Mouse (Mus musculus): ENCODE results near the gene Rybp. TPM values are rescaled to one million over a fixed set of nuclear protein-coding genes. Genes with fewer than 3 reads are reported as not detected.
A peak's percentile ranks its signal among the peaks of the same experiment; 100 is the strongest.

The Rybp gene
- polyA plus RNA-seq, 1 experiment from 2014 or later: 4.6 TPM

DNA sequence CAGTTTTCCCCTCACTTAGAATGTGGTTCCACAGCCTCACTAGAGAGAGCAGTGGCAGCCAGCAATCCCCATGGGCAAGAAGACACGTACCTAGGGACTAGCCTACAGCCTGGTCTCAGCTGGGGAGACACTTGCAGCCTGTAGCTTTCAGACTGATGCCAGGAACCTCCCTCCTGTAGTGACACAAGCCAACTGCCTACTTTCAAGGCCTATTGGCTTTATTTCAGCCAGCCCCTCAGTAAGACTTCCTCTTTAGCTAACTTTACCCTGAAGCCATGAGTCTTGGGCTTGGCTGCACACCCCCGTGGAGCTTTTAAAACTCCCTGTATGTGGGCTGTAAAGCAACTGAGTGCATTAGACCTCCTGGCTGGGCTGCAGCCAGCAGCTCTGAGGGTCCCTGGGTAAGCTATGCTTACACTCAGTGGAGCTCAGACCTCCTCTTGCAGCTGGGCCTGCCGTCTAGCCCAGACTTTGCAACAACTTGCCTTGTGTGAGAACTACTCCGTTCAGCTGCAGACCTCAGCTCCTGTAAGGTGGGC is 94.5 kb downstream of the Rybp start:
- 48% methylated on average over 4 of the region's 4 CpGs for WGBS (ENCODE audit: insufficient replicate concordance)
- ATAC-seq (ENCODE audit: low read depth): no peak
- Histone ChIP-seq H3K4me3 (ENCODE audit: low read depth, low read length) (no peak overlapping the region), H3K9me3 (replicated peaks; ENCODE audit: control insufficient read depth, low read length) (no peaks in the 10 kb centered on the region), H3K9ac (ENCODE audit: low read depth, low read length) (no peak overlapping the region), H3K27ac (ENCODE audit: low read length) (no peak overlapping the region), H3K4me1 (ENCODE audit: control insufficient read depth, low read depth, low read length) (peaks cover 15% of the 10 kb centered on the region), H3K4me2 (ENCODE audit: low read depth, low read length) (no peak overlapping the region), H3K36me3 (ENCODE audit: control insufficient read depth, insufficient read depth) (no peaks in the 10 kb centered on the region), H3K27me3 (ENCODE audit: control insufficient read depth, insufficient read depth, low read depth, low read length) (no peaks in the 10 kb centered on the region)

DNA sequence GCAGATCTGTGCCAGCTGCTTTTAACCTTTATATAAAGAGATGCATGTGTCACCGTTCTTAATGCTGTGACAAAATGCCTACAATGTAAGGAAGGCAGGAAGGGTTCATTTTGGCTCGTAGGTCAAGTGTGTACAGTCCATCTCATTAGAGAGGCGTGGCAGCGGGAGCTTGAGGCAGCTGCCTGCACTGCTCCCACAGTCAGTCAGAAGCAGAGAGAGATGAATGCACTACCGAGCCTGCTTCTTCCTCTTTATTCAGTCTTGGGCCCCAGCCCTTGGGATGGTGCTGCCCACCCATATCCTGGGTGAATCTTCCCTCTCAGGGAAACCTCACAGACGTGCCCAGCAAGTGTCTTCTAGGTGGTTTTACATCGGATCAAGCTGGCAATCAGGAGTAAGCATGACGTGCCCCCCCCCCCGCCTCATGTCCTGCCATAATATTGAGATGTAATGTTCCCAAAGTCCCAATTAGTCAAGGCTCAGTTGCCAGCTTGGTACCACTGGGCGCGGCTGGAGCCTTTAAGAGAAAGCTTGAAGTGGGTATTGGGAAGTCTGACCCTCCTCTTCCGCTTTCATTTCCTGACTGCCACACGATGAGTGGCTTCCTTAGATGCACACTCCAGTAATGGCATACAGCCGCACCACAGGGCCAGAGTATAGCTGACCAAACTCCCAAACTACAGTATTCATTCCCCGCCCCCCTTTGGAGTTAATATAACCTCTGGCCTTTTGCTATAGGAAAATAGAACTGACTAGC is 96.3 kb downstream of the Rybp start:
- Histone ChIP-seq H3K27ac (ENCODE audit: low read length) (no peak overlapping the region), H3K4me2 (ENCODE audit: low read depth, low read length) (no peak overlapping the region), H3K4me3 (ENCODE audit: low read depth, low read length) (no peak overlapping the region), H3K4me1 (ENCODE audit: control insufficient read depth, low read depth, low read length) (peaks cover 13% of the 10 kb centered on the region), H3K9me3 (replicated peaks; ENCODE audit: control insufficient read depth, low read length) (no peaks in the 10 kb centered on the region), H3K27me3 (ENCODE audit: control insufficient read depth, insufficient read depth, low read depth, low read length) (no peaks in the 10 kb centered on the region), H3K36me3 (ENCODE audit: control insufficient read depth, insufficient read depth) (no peaks in the 10 kb centered on the region), H3K9ac (ENCODE audit: low read depth, low read length) (no peak overlapping the region)
- no peak for ATAC-seq (ENCODE audit: low read depth)
- WGBS (ENCODE audit: insufficient replicate concordance): 54% methylated on average over 15 of the region's 15 CpGs

DNA sequence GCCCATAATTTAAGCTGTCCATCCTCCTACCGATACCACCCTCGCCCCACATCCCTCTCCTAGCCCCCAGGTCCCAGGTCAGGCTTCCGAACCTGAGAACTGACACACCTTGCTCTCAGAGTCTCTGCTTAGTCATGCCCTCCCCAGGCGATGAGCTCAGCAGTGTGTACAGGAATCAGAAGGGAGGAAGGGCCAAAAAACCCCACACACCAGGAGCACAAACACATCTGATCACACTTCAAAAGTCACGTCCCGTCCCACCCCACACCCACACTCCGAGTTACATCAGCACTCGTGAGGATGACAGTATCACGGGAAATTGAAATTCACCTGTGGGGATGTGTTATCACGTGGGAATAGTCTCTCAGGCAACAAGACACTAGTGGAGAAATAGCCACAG is 97.0 kb downstream of the Rybp start:
- Histone ChIP-seq H3K4me3 (ENCODE audit: low read depth, low read length) (no peak overlapping the region), H3K4me1 (ENCODE audit: control insufficient read depth, low read depth, low read length) (peaks cover 6% of the 10 kb centered on the region), H3K36me3 (ENCODE audit: control insufficient read depth, insufficient read depth) (no peaks in the 10 kb centered on the region), H3K27ac (ENCODE audit: low read length) (no peak overlapping the region), H3K27me3 (ENCODE audit: control insufficient read depth, insufficient read depth, low read depth, low read length) (no peaks in the 10 kb centered on the region), H3K9me3 (replicated peaks; ENCODE audit: control insufficient read depth, low read length) (no peaks in the 10 kb centered on the region), H3K4me2 (ENCODE audit: low read depth, low read length) (no peak overlapping the region), H3K9ac (ENCODE audit: low read depth, low read length) (no peak overlapping the region)
- 60% methylated on average over 10 of the region's 10 CpGs for WGBS (ENCODE audit: insufficient replicate concordance)
- ATAC-seq (ENCODE audit: low read depth): no peak

DNA sequence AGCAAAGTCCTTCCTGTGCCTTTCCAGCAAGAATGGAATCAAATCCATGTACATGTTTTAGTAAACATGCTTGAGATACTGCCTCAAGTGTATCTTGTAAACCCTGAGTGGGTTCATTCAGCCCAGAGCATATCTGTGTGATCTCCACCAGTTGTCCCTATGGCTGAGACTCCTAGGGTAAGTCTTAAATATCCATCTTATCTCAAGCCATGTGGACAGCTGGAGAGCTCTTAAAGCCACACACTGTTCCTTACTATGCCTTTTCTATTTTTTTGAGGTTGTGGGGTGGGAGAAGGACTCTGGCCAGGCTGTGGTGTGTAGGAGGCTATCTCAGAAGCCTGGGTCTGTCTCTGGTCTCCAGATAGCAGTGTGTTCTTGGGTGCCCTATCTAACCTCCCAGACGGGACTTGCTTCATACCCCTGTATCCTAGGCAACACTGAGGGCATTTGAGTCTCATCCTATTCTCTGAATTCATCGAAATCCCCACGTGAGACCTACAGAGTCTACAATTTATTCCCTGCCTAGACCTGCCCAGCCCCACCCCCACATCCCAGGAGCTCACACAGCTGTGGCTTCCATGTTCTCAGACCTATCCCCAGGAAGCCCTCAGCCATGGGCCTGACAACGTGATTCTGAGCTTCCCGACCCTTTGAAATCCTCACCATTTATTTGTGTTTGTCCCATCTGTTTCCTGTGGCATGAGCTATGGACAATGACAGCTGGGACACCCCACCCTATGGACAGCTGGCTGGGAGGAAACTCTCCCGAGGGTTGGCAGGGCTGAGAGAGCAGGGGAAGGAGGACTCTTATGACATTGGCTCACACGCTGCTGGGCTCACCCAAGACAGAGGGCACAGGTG is 98.2 kb downstream of the Rybp start:
- no peak overlapping the region for H3K27ac ChIP-seq (ENCODE audit: low read length)
- H3K27me3 ChIP-seq (ENCODE audit: control insufficient read depth, insufficient read depth, low read depth, low read length): no peaks in the 10 kb centered on the region
- H3K4me2 ChIP-seq (ENCODE audit: low read depth, low read length): no peak overlapping the region
- H3K36me3 ChIP-seq (ENCODE audit: control insufficient read depth, insufficient read depth): no peaks in the 10 kb centered on the region
- no peak overlapping the region for H3K9ac ChIP-seq (ENCODE audit: low read depth, low read length)
- peak; percentile 73 for ATAC-seq (ENCODE audit: low read depth)
- peaks cover 4% of the 10 kb centered on the region; the same call in 1 of the 2 replicates for H3K4me1 ChIP-seq (ENCODE audit: control insufficient read depth, low read depth, low read length)
- H3K4me3 ChIP-seq (ENCODE audit: low read depth, low read length): no peak overlapping the region
- 21% methylated on average over 7 of the region's 7 CpGs for WGBS (ENCODE audit: insufficient replicate concordance)
- H3K9me3 ChIP-seq (replicated peaks; ENCODE audit: control insufficient read depth, low read length): no peaks in the 10 kb centered on the region

DNA sequence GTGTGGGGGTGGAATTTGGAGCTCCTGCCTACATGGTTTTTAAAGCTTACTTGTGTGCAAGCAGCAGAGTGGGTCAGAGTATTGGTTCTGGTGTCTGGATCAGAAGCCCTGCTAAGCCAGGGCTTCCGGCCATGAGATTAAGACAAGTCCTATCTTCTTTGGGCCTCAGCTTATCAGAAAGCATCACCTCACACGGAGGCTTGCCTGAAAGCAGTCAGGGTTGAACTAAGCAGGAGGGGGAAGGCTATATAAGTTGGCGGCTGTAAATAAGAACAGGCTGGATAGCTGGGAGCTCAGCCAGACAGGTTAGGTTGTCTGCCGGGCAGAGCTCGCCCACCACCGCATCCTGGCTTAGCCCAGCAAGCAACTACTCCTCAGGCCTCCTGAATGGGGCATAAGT is 99.5 kb downstream of the Rybp start:
- Histone ChIP-seq H3K36me3 (ENCODE audit: control insufficient read depth, insufficient read depth) (no peaks in the 10 kb centered on the region), H3K9me3 (replicated peaks; ENCODE audit: control insufficient read depth, low read length) (no peaks in the 10 kb centered on the region), H3K27me3 (ENCODE audit: control insufficient read depth, insufficient read depth, low read depth, low read length) (no peaks in the 10 kb centered on the region), H3K4me2 (ENCODE audit: low read depth, low read length) (no peak overlapping the region), H3K4me1 (ENCODE audit: control insufficient read depth, low read depth, low read length) (peaks cover 4% of the 10 kb centered on the region; the same call in 1 of the 2 replicates), H3K9ac (ENCODE audit: low read depth, low read length) (no peak overlapping the region), H3K27ac (ENCODE audit: low read length) (no peak overlapping the region), H3K4me3 (ENCODE audit: low read depth, low read length) (no peak overlapping the region)
- ATAC-seq (ENCODE audit: low read depth): no peak
- WGBS (ENCODE audit: insufficient replicate concordance): 24% methylated on average over 6 of the region's 6 CpGs

DNA sequence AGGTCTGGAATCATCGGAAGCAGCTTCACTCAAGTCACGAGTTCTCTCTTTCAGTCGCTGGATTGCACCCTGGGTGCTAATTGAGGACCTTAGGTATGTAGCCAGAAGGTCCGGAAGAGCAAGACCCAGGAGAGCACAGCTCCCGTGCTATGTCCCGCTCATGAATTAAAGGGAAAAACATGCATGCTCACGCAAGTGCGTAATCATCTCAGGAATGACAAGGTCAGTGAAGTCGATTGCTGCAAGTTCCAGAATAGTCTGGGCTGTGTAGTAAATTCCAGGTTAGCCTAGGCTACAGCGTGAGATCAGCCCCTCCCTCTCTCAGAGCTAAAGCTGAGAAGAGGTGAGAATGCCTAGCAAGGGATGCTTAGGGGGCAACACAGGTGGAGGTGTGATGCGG is 100.5 kb downstream of the Rybp start:
- H3K9me3 ChIP-seq (replicated peaks; ENCODE audit: control insufficient read depth, low read length): no peaks in the 10 kb centered on the region
- no peaks in the 10 kb centered on the region for H3K27me3 ChIP-seq (ENCODE audit: control insufficient read depth, insufficient read depth, low read depth, low read length)
- ATAC-seq (ENCODE audit: low read depth): no peak
- WGBS (ENCODE audit: insufficient replicate concordance): 75% methylated on average over 11 of the region's 11 CpGs
- H3K4me1 ChIP-seq (ENCODE audit: control insufficient read depth, low read depth, low read length): peaks cover 4% of the 10 kb centered on the region; the same call in 1 of the 2 replicates
- H3K4me3 ChIP-seq (ENCODE audit: low read depth, low read length): no peak overlapping the region
- H3K4me2 ChIP-seq (ENCODE audit: low read depth, low read length): no peak overlapping the region
- no peaks in the 10 kb centered on the region for H3K36me3 ChIP-seq (ENCODE audit: control insufficient read depth, insufficient read depth)
- H3K9ac ChIP-seq (ENCODE audit: low read depth, low read length): no peak overlapping the region
- no peak overlapping the region for H3K27ac ChIP-seq (ENCODE audit: low read length)

DNA sequence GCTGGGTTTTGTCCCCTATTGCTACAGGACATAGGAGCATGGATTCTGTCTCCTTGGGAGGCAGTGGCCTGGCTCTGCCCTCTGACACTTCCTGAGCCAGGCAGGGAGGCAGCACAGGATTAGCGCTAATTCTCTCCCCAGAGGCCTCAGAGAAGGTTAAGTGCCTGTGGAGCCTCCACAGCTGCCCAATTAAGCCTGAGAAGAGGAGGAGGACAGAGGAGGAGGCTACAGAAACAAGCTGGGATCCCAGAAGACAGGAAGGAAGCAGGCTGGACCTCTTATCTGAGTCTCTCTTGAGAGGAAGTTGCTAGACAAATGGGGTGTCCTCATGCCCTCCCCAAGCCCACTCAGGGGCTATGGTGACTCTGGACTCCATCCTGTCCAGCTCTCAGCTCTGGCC is 101.8 kb downstream of the Rybp start:
- Histone ChIP-seq H3K4me2 (ENCODE audit: low read depth, low read length) (no peak overlapping the region), H3K36me3 (ENCODE audit: control insufficient read depth, insufficient read depth) (no peaks in the 10 kb centered on the region), H3K27ac (ENCODE audit: low read length) (no peak overlapping the region), H3K27me3 (ENCODE audit: control insufficient read depth, insufficient read depth, low read depth, low read length) (no peaks in the 10 kb centered on the region), H3K4me3 (ENCODE audit: low read depth, low read length) (no peak overlapping the region), H3K4me1 (ENCODE audit: control insufficient read depth, low read depth, low read length) (peaks cover 4% of the 10 kb centered on the region; the same call in 1 of the 2 replicates), H3K9me3 (replicated peaks; ENCODE audit: control insufficient read depth, low read length) (no peaks in the 10 kb centered on the region), H3K9ac (ENCODE audit: low read depth, low read length) (no peak overlapping the region)
- no peak; the same call in 1 of the 2 replicates for ATAC-seq (ENCODE audit: low read depth)
- 21% methylated on average over 1 of the region's 1 CpGs for WGBS (ENCODE audit: insufficient replicate concordance)

DNA sequence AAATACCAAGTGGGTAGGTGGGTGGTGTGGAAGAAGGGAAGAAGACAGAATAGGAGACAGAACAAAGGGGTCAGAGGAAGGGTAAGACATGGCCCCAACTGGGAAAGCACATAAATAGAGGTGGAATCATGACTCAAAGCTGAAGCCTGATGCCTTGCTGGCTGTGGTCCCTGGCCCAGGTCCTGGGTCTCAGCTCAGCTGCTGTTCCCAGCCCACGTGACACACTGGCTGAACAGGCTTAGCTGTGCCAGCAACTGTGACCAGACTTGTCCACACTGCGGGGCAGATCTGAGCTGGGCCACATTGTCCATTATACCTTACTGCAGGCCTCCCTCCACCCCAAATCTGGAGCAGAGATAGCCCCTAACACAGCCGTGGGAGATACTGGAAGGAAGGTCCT is 103.9 kb downstream of the Rybp start:
- H3K4me3 ChIP-seq (ENCODE audit: low read depth, low read length): no peak overlapping the region
- peaks cover 1% of the 10 kb centered on the region; the same call in 1 of the 2 replicates for H3K4me1 ChIP-seq (ENCODE audit: control insufficient read depth, low read depth, low read length)
- H3K4me2 ChIP-seq (ENCODE audit: low read depth, low read length): no peak overlapping the region
- H3K36me3 ChIP-seq (ENCODE audit: control insufficient read depth, insufficient read depth): no peaks in the 10 kb centered on the region
- no peaks in the 10 kb centered on the region for H3K9me3 ChIP-seq (replicated peaks; ENCODE audit: control insufficient read depth, low read length)
- H3K9ac ChIP-seq (ENCODE audit: low read depth, low read length): no peak overlapping the region
- ATAC-seq (ENCODE audit: low read depth): no peak
- 59% methylated on average over 3 of the region's 3 CpGs for WGBS (ENCODE audit: insufficient replicate concordance)
- no peak overlapping the region for H3K27ac ChIP-seq (ENCODE audit: low read length)
- H3K27me3 ChIP-seq (ENCODE audit: control insufficient read depth, insufficient read depth, low read depth, low read length): no peaks in the 10 kb centered on the region

DNA sequence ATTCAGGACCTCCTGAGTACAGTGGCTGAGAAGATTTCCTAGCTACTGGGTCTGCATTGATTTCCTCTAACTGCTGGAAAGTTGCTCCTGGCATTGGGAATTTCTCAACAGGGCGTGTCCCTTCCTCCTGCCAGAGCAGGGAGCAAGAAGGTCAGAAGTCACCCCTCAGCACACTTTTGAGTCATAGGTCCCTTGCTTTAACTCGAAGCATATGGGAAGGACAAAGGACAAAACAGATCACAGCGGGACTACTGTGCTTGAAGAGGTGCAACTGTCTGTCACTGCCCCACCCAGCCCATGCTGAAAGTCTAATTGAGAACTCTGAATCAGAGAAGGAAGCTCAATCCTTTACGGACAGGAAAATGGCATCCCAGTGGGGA is 106.4 kb downstream of the Rybp start:
- H3K36me3 ChIP-seq (ENCODE audit: control insufficient read depth, insufficient read depth): no peaks in the 10 kb centered on the region
- no peak overlapping the region for H3K27ac ChIP-seq (ENCODE audit: low read length)
- H3K4me1 ChIP-seq (ENCODE audit: control insufficient read depth, low read depth, low read length): no peaks in the 10 kb centered on the region
- WGBS (ENCODE audit: insufficient replicate concordance): 56% methylated on average over 4 of the region's 4 CpGs
- H3K4me3 ChIP-seq (ENCODE audit: low read depth, low read length): no peak overlapping the region
- no peak overlapping the region for H3K9ac ChIP-seq (ENCODE audit: low read depth, low read length)
- no peak for ATAC-seq (ENCODE audit: low read depth)
- no peak overlapping the region for H3K4me2 ChIP-seq (ENCODE audit: low read depth, low read length)
- H3K9me3 ChIP-seq (replicated peaks; ENCODE audit: control insufficient read depth, low read length): no peaks in the 10 kb centered on the region
- no peaks in the 10 kb centered on the region for H3K27me3 ChIP-seq (ENCODE audit: control insufficient read depth, insufficient read depth, low read depth, low read length)
